Mouse (Mus musculus) brain, embryonic 14.5 days (tissue): ENCODE results near the gene BC025920.

ENCODE experiments used
- CTCF ChIP-seq: fragments of 200-500 bp; IDR thresholded peaks from 2 replicates; pipeline ENCODE4 v1.5.1; 2012; ENCODE audit warnings: inconsistent platforms, mild to moderate bottlenecking, moderate library complexity, borderline replicate concordance; ENCODE audit not compliant: insufficient read depth, insufficient read length; ENCODE audit errors: extremely low read depth
- POLR2A ChIP-seq: fragments of 200-500 bp; IDR thresholded peaks from 2 replicates; pipeline ENCODE4 v1.6.1; 2012; ENCODE audit warnings: mild to moderate bottlenecking, inconsistent platforms, borderline replicate concordance; ENCODE audit not compliant: poor library complexity, insufficient read depth, insufficient read length, severe bottlenecking; ENCODE audit errors: extremely low read depth

DNA sequence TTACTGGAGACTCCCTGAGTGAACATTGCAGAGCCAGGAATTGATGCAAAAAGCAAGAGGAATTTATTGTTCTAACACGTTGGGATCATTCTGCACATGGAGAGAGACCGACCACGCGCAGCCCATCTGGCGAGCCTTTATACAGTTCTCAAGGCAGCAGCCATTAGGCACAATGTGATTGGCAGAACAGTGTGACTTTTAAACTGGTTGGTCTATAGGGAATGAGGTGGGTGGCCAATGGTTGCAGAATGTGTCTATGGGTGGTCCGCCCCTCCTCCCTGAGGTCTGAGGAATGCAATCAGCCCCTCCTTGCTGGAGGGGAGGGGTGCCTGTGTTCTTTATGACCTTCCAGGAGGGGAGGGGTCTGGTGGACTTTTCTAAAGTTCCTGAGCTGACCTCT, 9.4 kb downstream of the BC025920 start:
- TF ChIP-seq CTCF = no peak
- TF ChIP-seq POLR2A = no peak
